Mouse (Mus musculus) kidney, embryonic 14.5 days (tissue): Measurements from ENCODE around the gene Pot1b. TPM values are rescaled to one million over a fixed set of nuclear protein-coding genes. Genes with fewer than 3 reads are reported as not detected.

ENCODE experiments used
- ATAC-seq: fragments of 200-750 bp; cut with Nextera tagmentation; 2 replicates; pipeline ENCODE4 v1.8.0; 2017; ENCODE audit warnings: moderate number of reproducible peaks, mild to moderate bottlenecking, moderate TSS enrichment, moderate library complexity; ENCODE audit not compliant: low FRiP score, low TSS enrichment
- H3K27ac ChIP-seq: fragments of 300-500 bp; sonication (generic); 2 replicates; pipeline ENCODE4 v1.5.1; 2014; ENCODE audit warnings: low read depth, mild to moderate bottlenecking, low read length, moderate library complexity, mixed read lengths
- H3K27me3 ChIP-seq: fragments of 300-500 bp; sonication (generic); 2 replicates; pipeline ENCODE4 v1.6.1; 2014; ENCODE audit warnings: mild to moderate bottlenecking, low read length; ENCODE audit not compliant: control insufficient read depth, insufficient read depth
- H3K36me3 ChIP-seq: fragments of 300-500 bp; sonication (generic); 2 replicates; pipeline ENCODE4 v1.6.1; 2014; ENCODE audit warnings: low read length, mixed read lengths; ENCODE audit not compliant: control insufficient read depth, insufficient read depth
- H3K4me1 ChIP-seq: fragments of 300-500 bp; sonication (generic); 2 replicates; pipeline ENCODE4 v1.6.1; 2014; ENCODE audit warnings: low read length, mixed read lengths; ENCODE audit not compliant: control insufficient read depth, insufficient read depth
- H3K4me2 ChIP-seq: fragments of 300-500 bp; sonication (generic); replicated peaks from 2 replicates; pipeline ENCODE4 v1.6.1; 2014; ENCODE audit warnings: low read depth, mild to moderate bottlenecking, low read length
- H3K4me3 ChIP-seq: fragments of 300-500 bp; sonication (generic); 2 replicates; pipeline ENCODE4 v1.5.1; 2014; ENCODE audit warnings: mild to moderate bottlenecking, low read length
- H3K9ac ChIP-seq: fragments of 300-500 bp; sonication (generic); 2 replicates; pipeline ENCODE4 v1.6.1; 2014; ENCODE audit warnings: low read depth, mild to moderate bottlenecking, low read length, moderate library complexity
- H3K9me3 ChIP-seq: fragments of 300-500 bp; sonication (generic); 2 replicates; pipeline ENCODE4 v1.6.1; 2016; ENCODE audit warnings: low read length; ENCODE audit not compliant: control insufficient read depth
- WGBS: fragments of 180-500 bp; shearing (Covaris S2); extraction: QIAGEN DNeasy Blood & Tissue Kit; methylation state at CpG from one replicate; pipeline ENCODE4 v1.1.7; 2014; 5-methylcytosine and 5-hydroxymethylcytosine counted together
- polyA plus RNA-seq: library from polyadenylated mRNA; unstranded; fragments of >200 nt; fragmentation: Nextera tagmentation; extraction: Ambion mirVana; gene quantifications from 2 replicates; pipeline ENCODE4 v1.2.1, GENCODE M21; 2014

Gene Pot1b
- polyA plus RNA-seq, 1 experiment from 2014 or later, result 8.8 TPM

GRCm38 (mm10) chr17:55699388-55699787, 13.0 kb downstream of the Pot1b start:
- no peak overlapping the region for H3K4me3 ChIP-seq
- H3K9me3 ChIP-seq, result no peaks in the 10 kb centered on the region
- no peak overlapping the region for H3K27ac ChIP-seq
- ATAC-seq, result no peak
- H3K27me3 ChIP-seq, result no peaks in the 10 kb centered on the region
- H3K4me1 ChIP-seq, result no peaks in the 10 kb centered on the region
- no peak overlapping the region for H3K9ac ChIP-seq
- H3K36me3 ChIP-seq, result peaks cover 25% of the 10 kb centered on the region; the same call in 1 of the 2 replicates
- 89% methylated on average over 2 of the region's 2 CpGs for WGBS
- H3K4me2 ChIP-seq, result no peak overlapping the region

- Histone ChIP-seq H3K4me2 (no peak overlapping the region), H3K36me3 (peaks cover 6% of the 10 kb centered on the region; the same call in 1 of the 2 replicates), H3K27me3 (no peaks in the 10 kb centered on the region), H3K9me3 (no peaks in the 10 kb centered on the region), H3K9ac (no peak overlapping the region), H3K4me1 (no peaks in the 10 kb centered on the region), H3K4me3 (no peak overlapping the region), H3K27ac (no peak overlapping the region)
- 87% methylated on average over 2 of the region's 2 CpGs for WGBS
- no peak for ATAC-seq
These were observed 51.3 kb downstream of the Pot1b start for GRCm38 (mm10) chr17:55661099-55661498.

DNA sequence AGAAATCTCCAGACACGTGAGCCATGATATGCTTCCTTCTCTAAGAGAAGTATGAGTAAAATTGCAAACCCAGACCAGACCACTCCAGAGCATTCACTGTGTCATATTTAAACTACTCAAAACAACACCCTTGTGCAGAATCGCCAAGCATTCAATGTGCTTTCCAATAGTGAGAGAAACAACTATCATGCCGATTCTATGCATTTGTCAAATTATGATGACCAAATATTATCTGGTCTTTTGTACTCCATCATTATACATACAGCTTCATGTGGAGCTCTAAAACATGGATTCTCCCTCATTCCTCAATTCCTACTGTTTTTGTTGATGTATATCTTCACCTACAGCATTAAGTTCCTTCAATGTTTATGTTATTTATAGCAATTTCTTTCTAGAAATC, 87.3 kb downstream of the Pot1b start, which contains the start of gene Vmn2r118:
Gene Vmn2r118 (minus strand): TSS at position 101 of the 400 bp plus-strand sequence.
- Histone ChIP-seq H3K4me2 (no peak within 1 kb of the TSS), H3K9me3 (no peaks in the 10 kb centered on the region), H3K36me3 (no peaks in the 10 kb centered on the region), H3K27me3 (no peaks in the 10 kb centered on the region; the same call in 1 of the 2 replicates), H3K4me3 (no peak within 1 kb of the TSS), H3K9ac (no peak within 1 kb of the TSS), H3K4me1 (no peaks in the 10 kb centered on the region), H3K27ac (no peak within 1 kb of the TSS)
- WGBS, result 88% methylated on average over 3 of the region's 3 CpGs
- no peak for ATAC-seq

Other genes with a start within 250 kb of the Pot1b start
- gene Vmn2r118, start 87.4 kb downstream of the Pot1b start, polyA plus RNA-seq, result not detected in 2 replicates
- 0.10 and 0.81 TPM in 2 replicates for gene Adgre4, start 37.4 kb upstream of the Pot1b start, polyA plus RNA-seq
- 8.6 and 11.9 TPM in 2 replicates for gene Zfp119a, start 166.3 kb upstream of the Pot1b start, polyA plus RNA-seq
- gene Zfp959, start 179.5 kb upstream of the Pot1b start, polyA plus RNA-seq, result 17.9 and 19.4 TPM in 2 replicates
- 6.8 and 6.9 TPM in 2 replicates for gene Zfp119b, start 236.9 kb upstream of the Pot1b start, polyA plus RNA-seq
- gene Ebi3, start 240.0 kb upstream of the Pot1b start, polyA plus RNA-seq, result 2.0 and 2.2 TPM in 2 replicates
- gene Yju2, start 246.5 kb upstream of the Pot1b start, polyA plus RNA-seq, result 24.3 and 27.9 TPM in 2 replicates